Comparison of ENCODE assay signal across 8 mouse cellular contexts in genomic region chr11:93967381-93967780, GRCm38 (mm10). TPM values are rescaled to one million over a fixed set of nuclear protein-coding genes. Genes with fewer than 3 reads are reported as not detected.
DNase-seq lines count a peak whose midpoint lies in the region; ATAC-seq and TF ChIP-seq lines count a peak whose summit lies in the region.
"Had no signal": no experiment of that assay in that cellular context is flagged by ENCODE, and none has a peak within 500 bp of the region (broad histone marks: within the 10 kb centered on the region; RNA-seq: fewer than 3 reads in every experiment).

No protein-coding gene starts in this region.

- H3K4me3 ChIP-seq in lung, embryonic 14.5 days (ENCODE audit: low read depth, low read length): peak overlapping the region; percentile 75
- H3K4me3 ChIP-seq in hindbrain, embryonic 14.5 days (replicated peaks; ENCODE audit: low read length): peak overlapping the region; percentile 72
- peak overlapping the region; percentile 72 for H3K4me3 ChIP-seq in midbrain, embryonic 16.5 days (ENCODE audit: low read depth, low read length)

- TF ChIP-seq CTCF in lung, embryonic 14.5 days (IDR thresholded peaks at IDR 0.05; ENCODE audit: low read depth): no peak

- H3K9ac ChIP-seq in lung, embryonic 14.5 days: peak overlapping the region; percentile 83
- H3K9ac ChIP-seq in hindbrain, embryonic 14.5 days: peak overlapping the region; percentile 87
- H3K9ac ChIP-seq in midbrain, embryonic 16.5 days (ENCODE audit: low read depth, low read length): peak overlapping the region; percentile 76

- H3K27me3 ChIP-seq in lung, embryonic 14.5 days (ENCODE audit: insufficient read depth, low read length): no peaks in the 10 kb centered on the region
- no peaks in the 10 kb centered on the region for H3K27me3 ChIP-seq in hindbrain, embryonic 14.5 days (ENCODE audit: control insufficient read depth, insufficient read depth, low read length)
- H3K27me3 ChIP-seq in midbrain, embryonic 16.5 days (ENCODE audit: control insufficient read depth, insufficient read depth, low read depth, low read length): no peaks in the 10 kb centered on the region

- H3K27ac ChIP-seq in lung, embryonic 14.5 days (ENCODE audit: low read depth): peak overlapping the region; percentile 77
- H3K27ac ChIP-seq in hindbrain, embryonic 14.5 days: peak overlapping the region; percentile 81
- peak overlapping the region; percentile 82 for H3K27ac ChIP-seq in midbrain, embryonic 16.5 days (ENCODE audit: low read length)

- no peak for ATAC-seq in lung, embryonic 14.5 days (ENCODE audit: insufficient read depth)
- ATAC-seq in common myeloid progenitor, adult 5-6 weeks (replicated peaks; ENCODE audit: low read depth, poor library complexity, severe bottlenecking): 0 out of 2 replicates have a peak, but pooled peaks have one; percentile 5
- no peak for ATAC-seq in hindbrain, embryonic 14.5 days (ENCODE audit: low FRiP score)
- peak; percentile 4; the same call in 1 of the 2 replicates for ATAC-seq in midbrain, embryonic 16.5 days

- 2% methylated on average over 11 of the region's 11 CpGs for WGBS in lung, embryonic 14.5 days
- WGBS in hindbrain, embryonic 14.5 days: 6% methylated on average over 11 of the region's 11 CpGs
- WGBS in midbrain, embryonic 16.5 days: 5% methylated on average over 11 of the region's 11 CpGs

- no peaks in the 10 kb centered on the region for H3K4me1 ChIP-seq in lung, embryonic 14.5 days (ENCODE audit: insufficient read depth)
- H3K4me1 ChIP-seq in hindbrain, embryonic 14.5 days (replicated peaks; ENCODE audit: control insufficient read depth, insufficient read depth, low read length): peaks cover 22% of the 10 kb centered on the region
- peaks cover 19% of the 10 kb centered on the region for H3K4me1 ChIP-seq in midbrain, embryonic 16.5 days (ENCODE audit: control insufficient read depth, insufficient read depth, low read length)

- H3K9me3 ChIP-seq in lung, embryonic 14.5 days (ENCODE audit: low read depth, low read length): no peaks in the 10 kb centered on the region
- no peaks in the 10 kb centered on the region for H3K9me3 ChIP-seq in hindbrain, embryonic 14.5 days (ENCODE audit: control insufficient read depth, low read length)
- H3K9me3 ChIP-seq in midbrain, embryonic 16.5 days (replicated peaks; ENCODE audit: control insufficient read depth, low read length, poor library complexity, severe bottlenecking): no peaks in the 10 kb centered on the region

- H3K4me2 ChIP-seq in lung, embryonic 14.5 days: peak overlapping the region; percentile 63
- H3K4me2 ChIP-seq in hindbrain, embryonic 14.5 days (replicated peaks): peak overlapping the region; percentile 90
- H3K4me2 ChIP-seq in midbrain, embryonic 16.5 days (ENCODE audit: low read length): peak overlapping the region; percentile 87

- H3K36me3 ChIP-seq in lung, embryonic 14.5 days (ENCODE audit: insufficient read depth): peaks cover 35% of the 10 kb centered on the region
- peaks cover 34% of the 10 kb centered on the region for H3K36me3 ChIP-seq in hindbrain, embryonic 14.5 days (replicated peaks; ENCODE audit: control insufficient read depth, insufficient read depth)
- peaks cover 23% of the 10 kb centered on the region for H3K36me3 ChIP-seq in midbrain, embryonic 16.5 days (ENCODE audit: control insufficient read depth, insufficient read depth, low read length)

- DNase-seq in lung, embryonic 14.5 days: peak; percentile 33
- no peak for DNase-seq in lung, adult 18-20 months
- DNase-seq in hindbrain, embryonic 14.5 days (ENCODE audit: low spot score): no peak
- DNase-seq in urinary bladder, postnatal 4 days (ENCODE audit: low spot score in 2 of 2): no peak
- DNase-seq in spleen, adult 18-20 months: no peak

RNA-seq across cellular contexts. Expression of gene Gm20390, which starts 0.7 kb away (rescaled TPM):
- polyA plus RNA-seq in lung, embryonic 14.5 days (2014; fragmentation: Nextera tagmentation; extraction: Ambion mirVana): 397 and 438 TPM in 2 replicates
- total RNA-seq in common myeloid progenitor, adult 5-6 weeks (2017): not detected in 2 replicates
- polyA plus RNA-seq in hindbrain, embryonic 14.5 days (2014; fragmentation: Nextera tagmentation; extraction: Ambion mirVana): 319 and 350 TPM in 2 replicates
- polyA plus RNA-seq in midbrain, embryonic 16.5 days (2015; fragmentation: Nextera tagmentation; extraction: Ambion mirVana): 314 and 329 TPM in 2 replicates
- total RNA-seq: hematopoietic stem cell, adult 5-6 weeks had no signal

RNA-seq across cellular contexts. Expression of gene Nme1, which starts 0.9 kb away (rescaled TPM):
- 168 and 197 TPM in 2 replicates for polyA plus RNA-seq in lung, embryonic 14.5 days (2014; fragmentation: Nextera tagmentation; extraction: Ambion mirVana)
- total RNA-seq in common myeloid progenitor, adult 5-6 weeks (2017): 108 and 121 TPM in 2 replicates
- 359 and 412 TPM in 2 replicates for polyA plus RNA-seq in hindbrain, embryonic 14.5 days (2014; fragmentation: Nextera tagmentation; extraction: Ambion mirVana)
- polyA plus RNA-seq in midbrain, embryonic 16.5 days (2015; fragmentation: Nextera tagmentation; extraction: Ambion mirVana): 426 and 443 TPM in 2 replicates

RNA-seq across cellular contexts. Expression of gene Nme2, which starts 11.3 kb away (rescaled TPM):
- 272 and 286 TPM in 2 replicates for polyA plus RNA-seq in lung, embryonic 14.5 days (2014; fragmentation: Nextera tagmentation; extraction: Ambion mirVana)
- 172 and 252 TPM in 2 replicates for total RNA-seq in common myeloid progenitor, adult 5-6 weeks (2017)
- 96.8 and 107 TPM in 2 replicates for polyA plus RNA-seq in hindbrain, embryonic 14.5 days (2014; fragmentation: Nextera tagmentation; extraction: Ambion mirVana)
- polyA plus RNA-seq in midbrain, embryonic 16.5 days (2015; fragmentation: Nextera tagmentation; extraction: Ambion mirVana): 85.5 and 102 TPM in 2 replicates

RNA-seq across cellular contexts. Expression of gene Spag9, which starts 28.5 kb away (rescaled TPM):
- polyA plus RNA-seq in lung, embryonic 14.5 days (2014; fragmentation: Nextera tagmentation; extraction: Ambion mirVana): 55.8 and 57.1 TPM in 2 replicates
- 87.9 and 90.7 TPM in 2 replicates for total RNA-seq in common myeloid progenitor, adult 5-6 weeks (2017)
- polyA plus RNA-seq in hindbrain, embryonic 14.5 days (2014; fragmentation: Nextera tagmentation; extraction: Ambion mirVana): 120 and 121 TPM in 2 replicates
- 82.7 and 92.9 TPM in 2 replicates for polyA plus RNA-seq in midbrain, embryonic 16.5 days (2015; fragmentation: Nextera tagmentation; extraction: Ambion mirVana)

Comparison
In these comparisons a context has a peak if more than half of its experiments do, and no peak if none do; other contexts are left out.
1. ATAC-seq: peak in common myeloid progenitor, adult 5-6 weeks (single experiment) and midbrain, embryonic 16.5 days (single experiment); none in lung, embryonic 14.5 days (single experiment) and hindbrain, embryonic 14.5 days (single experiment).
2. Peak in every context shown above with its lines, with median percentiles within 50 percentile points of each other: H3K27ac ChIP-seq, H3K4me2 ChIP-seq, H3K4me3 ChIP-seq and H3K9ac ChIP-seq.